Mouse (Mus musculus) thymus, adult 2 months (tissue): Measurements from ENCODE around the gene Glmp.

ENCODE experiments used
- CTCF ChIP-seq: fragments of 200-500 bp; IDR thresholded peaks from 2 replicates; pipeline ENCODE4 v1.5.1; 2012; ENCODE audit warnings: mild to moderate bottlenecking, control low read depth, low read length, moderate library complexity, borderline replicate concordance; ENCODE audit not compliant: control insufficient read depth, poor library complexity, insufficient read depth; ENCODE audit errors: extremely low read depth
- POLR2A ChIP-seq: fragments of 200-500 bp; IDR thresholded peaks from 2 replicates; pipeline ENCODE4 v1.6.1; 2012; ENCODE audit warnings: mild to moderate bottlenecking, low read length, control low read depth, moderate library complexity; ENCODE audit not compliant: control insufficient read depth, poor library complexity, insufficient read depth; ENCODE audit errors: extremely low read depth

DNA sequence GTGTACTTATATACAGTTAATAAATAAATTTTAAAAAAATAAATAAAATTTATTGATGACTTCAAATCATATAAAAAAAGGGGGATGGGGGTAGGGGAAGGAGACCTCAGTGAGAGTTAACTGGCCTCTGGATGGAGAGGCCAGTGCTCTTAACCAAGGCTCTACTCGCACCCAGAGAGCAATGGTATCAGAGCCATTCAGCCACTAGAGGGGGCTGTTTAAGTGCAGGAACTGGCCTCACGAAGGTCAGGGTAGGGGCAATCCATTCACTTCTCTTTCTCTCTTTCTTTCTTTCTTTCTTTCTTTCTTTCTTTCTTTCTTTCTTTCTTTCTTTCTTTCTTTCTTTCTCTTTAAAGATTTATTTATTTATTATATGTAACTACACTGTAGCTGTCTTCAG, 6.5 kb downstream of the Glmp start:
- TF ChIP-seq CTCF (no peak; the same call in 1 of the 2 replicates), POLR2A (no peak)
